Mouse (Mus musculus) bone marrow macrophage, adult 2 months (primary cell): Measurements from ENCODE around the gene Baz2b.

Experiments used
- CTCF ChIP-seq: IDR thresholded peaks from 2 replicates; pipeline ENCODE4 v1.5.1; 2012; ENCODE audit warnings: low read depth, mild to moderate bottlenecking, low read length, moderate library complexity
- POLR2A ChIP-seq: IDR thresholded peaks from 2 replicates; pipeline ENCODE4 v1.6.1; 2012; ENCODE audit warnings: mild to moderate bottlenecking, low read depth, low read length, borderline replicate concordance

DNA sequence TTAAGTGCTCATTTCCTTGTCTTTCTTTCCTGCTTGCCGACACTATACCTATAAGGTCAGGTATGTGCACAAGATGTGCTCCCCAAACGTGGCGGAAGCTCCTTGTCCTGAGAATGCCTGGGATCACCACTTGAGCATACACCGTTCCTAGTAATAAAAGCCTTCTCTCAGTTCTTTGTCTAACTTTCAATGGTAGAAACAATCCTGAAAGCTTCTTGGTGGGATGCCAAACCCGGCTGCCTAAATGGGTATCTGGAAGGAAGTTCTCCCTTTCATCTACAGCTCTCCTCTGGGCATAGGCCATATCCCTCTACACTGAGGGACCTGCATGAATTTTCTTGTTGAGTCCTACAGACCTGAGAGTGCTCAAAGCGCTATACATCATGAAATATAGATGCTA, 63.9 kb downstream of the Baz2b start:
- TF ChIP-seq CTCF (no peak), POLR2A (no peak)
